Mouse (Mus musculus) embryonic facial prominence, embryonic 14.5 days (tissue): ENCODE data around the gene Zfp956. TPM values are rescaled to one million over a fixed set of nuclear protein-coding genes. Genes with fewer than 3 reads are reported as not detected.
"Not testable (repeated sequence)": the region's sequence is repeated elsewhere in the genome, so short reads cannot be mapped to it uniquely, and the experiment has no call there.

Experiments
- ATAC-seq: fragments of 200-750 bp; cut with Nextera tagmentation; 2 replicates; pipeline ENCODE4 v1.8.0; 2017; ENCODE audit warnings: low read depth, moderate number of reproducible peaks, moderate TSS enrichment
- DNase-seq: peaks from one replicate; pipeline ENCODE4 v3.0.0-alpha.2; 2015; ENCODE audit warnings: low spot score
- H3K27ac ChIP-seq: fragments of 300-500 bp; sonication (generic); replicated peaks from 2 replicates; pipeline ENCODE4 v1.5.1; 2014; ENCODE audit warnings: low read depth, mild to moderate bottlenecking, low read length, moderate library complexity
- H3K27me3 ChIP-seq: fragments of 300-500 bp; sonication (generic); replicated peaks from 2 replicates; pipeline ENCODE4 v1.6.1; 2014; ENCODE audit warnings: low read length; ENCODE audit not compliant: control insufficient read depth, insufficient read depth
- H3K36me3 ChIP-seq: fragments of 300-500 bp; sonication (generic); 2 replicates; pipeline ENCODE4 v1.6.1; 2014; ENCODE audit warnings: low read length, mixed read lengths; ENCODE audit not compliant: control insufficient read depth, insufficient read depth
- H3K4me1 ChIP-seq: fragments of 300-500 bp; sonication (generic); 2 replicates; pipeline ENCODE4 v1.6.1; 2014; ENCODE audit warnings: antibody characterized with exemption, low read length; ENCODE audit not compliant: control insufficient read depth, insufficient read depth
- H3K4me2 ChIP-seq: fragments of 300-500 bp; sonication (generic); 2 replicates; pipeline ENCODE4 v1.6.1; 2014; ENCODE audit warnings: low read depth, mild to moderate bottlenecking, low read length, moderate library complexity, mixed read lengths
- H3K4me3 ChIP-seq: fragments of 300-500 bp; sonication (generic); 2 replicates; pipeline ENCODE4 v1.5.1; 2014; ENCODE audit warnings: low read depth, mild to moderate bottlenecking, low read length
- H3K9ac ChIP-seq: fragments of 300-500 bp; sonication (generic); 2 replicates; pipeline ENCODE4 v1.6.1; 2014; ENCODE audit warnings: low read depth, mild to moderate bottlenecking, low read length, moderate library complexity, mixed read lengths
- H3K9me3 ChIP-seq: fragments of 300-500 bp; sonication (generic); 2 replicates; pipeline ENCODE4 v1.6.1; 2016; ENCODE audit warnings: low read length; ENCODE audit not compliant: control insufficient read depth
- WGBS: fragments of 180-500 bp; shearing (Covaris S2); extraction: QIAGEN DNeasy Blood & Tissue Kit; methylation state at CpG from one replicate; pipeline ENCODE4 v1.1.7; 2014; 5-methylcytosine and 5-hydroxymethylcytosine counted together
- polyA plus RNA-seq: library from polyadenylated mRNA; unstranded; fragments of >200 nt; fragmentation: Nextera tagmentation; extraction: Ambion mirVana; gene quantifications from 2 replicates; pipeline ENCODE4 v1.2.1, GENCODE M21; 2014

Zfp956 gene
- polyA plus RNA-seq, 1 experiment from 2014 or later = 9.4 TPM

DNA sequence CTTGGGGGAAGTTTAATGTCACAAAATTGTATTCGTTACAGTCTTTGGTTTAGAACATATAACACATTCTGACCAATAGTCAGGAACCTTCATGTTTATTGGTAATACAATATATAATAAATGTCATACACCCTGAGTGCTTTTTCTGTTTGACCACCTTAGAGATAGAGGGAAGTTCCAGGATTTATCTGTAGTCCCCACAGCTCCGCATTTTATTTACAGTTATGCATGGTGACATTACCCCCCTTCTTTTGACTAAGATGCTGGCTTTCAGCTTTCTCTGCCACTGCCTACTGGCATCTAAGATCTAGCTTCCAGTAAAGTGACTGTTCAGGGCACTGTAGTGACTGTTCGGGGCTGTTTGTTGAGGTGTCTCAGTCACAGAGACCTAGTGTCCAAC is 1.2 kb downstream of the Zfp956 start:
- H3K36me3 ChIP-seq = peaks cover 44% of the 10 kb centered on the region
- no peaks in the 10 kb centered on the region for H3K27me3 ChIP-seq
- peaks cover 12% of the 10 kb centered on the region; the same call in 1 of the 2 replicates for H3K4me1 ChIP-seq
- no peak for ATAC-seq
- WGBS = 91% methylated on average over 3 of the region's 3 CpGs
- no peak overlapping the region for H3K27ac ChIP-seq
- no peak for DNase-seq
- H3K9ac ChIP-seq = peak overlapping the region; percentile 70; the same call in 1 of the 2 replicates
- peak overlapping the region; percentile 65 for H3K4me3 ChIP-seq
- no peaks in the 10 kb centered on the region for H3K9me3 ChIP-seq
- peak overlapping the region; percentile 67 for H3K4me2 ChIP-seq

DNA sequence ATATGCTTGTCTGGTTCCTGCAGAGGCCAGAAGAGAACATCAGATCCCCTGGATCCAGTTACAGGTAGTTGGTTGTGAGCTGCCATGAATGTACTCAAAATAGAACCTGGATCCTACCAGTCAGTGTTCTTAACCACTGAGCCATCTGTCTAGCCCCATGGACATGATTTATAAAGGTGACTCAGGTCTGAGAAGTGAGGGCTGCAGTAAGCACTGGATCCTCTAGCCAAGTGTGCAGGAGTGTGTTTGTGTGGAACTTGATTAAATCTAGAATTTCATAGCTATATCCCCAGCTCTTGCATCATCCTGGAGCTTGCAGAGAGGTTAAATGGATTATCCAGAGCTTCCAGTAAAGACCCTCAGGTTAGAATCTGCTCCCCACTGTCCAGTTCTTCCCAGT is 4.6 kb downstream of the Zfp956 start:
- Histone ChIP-seq H3K27ac (no peak overlapping the region), H3K4me2 (no peak overlapping the region), H3K36me3 (peaks cover 55% of the 10 kb centered on the region), H3K4me3 (no peak overlapping the region), H3K4me1 (peaks cover 10% of the 10 kb centered on the region; the same call in 1 of the 2 replicates), H3K27me3 (no peaks in the 10 kb centered on the region), H3K9ac (no peak overlapping the region), H3K9me3 (no peaks in the 10 kb centered on the region)
- DNase-seq (no peak), ATAC-seq (no peak)

DNA sequence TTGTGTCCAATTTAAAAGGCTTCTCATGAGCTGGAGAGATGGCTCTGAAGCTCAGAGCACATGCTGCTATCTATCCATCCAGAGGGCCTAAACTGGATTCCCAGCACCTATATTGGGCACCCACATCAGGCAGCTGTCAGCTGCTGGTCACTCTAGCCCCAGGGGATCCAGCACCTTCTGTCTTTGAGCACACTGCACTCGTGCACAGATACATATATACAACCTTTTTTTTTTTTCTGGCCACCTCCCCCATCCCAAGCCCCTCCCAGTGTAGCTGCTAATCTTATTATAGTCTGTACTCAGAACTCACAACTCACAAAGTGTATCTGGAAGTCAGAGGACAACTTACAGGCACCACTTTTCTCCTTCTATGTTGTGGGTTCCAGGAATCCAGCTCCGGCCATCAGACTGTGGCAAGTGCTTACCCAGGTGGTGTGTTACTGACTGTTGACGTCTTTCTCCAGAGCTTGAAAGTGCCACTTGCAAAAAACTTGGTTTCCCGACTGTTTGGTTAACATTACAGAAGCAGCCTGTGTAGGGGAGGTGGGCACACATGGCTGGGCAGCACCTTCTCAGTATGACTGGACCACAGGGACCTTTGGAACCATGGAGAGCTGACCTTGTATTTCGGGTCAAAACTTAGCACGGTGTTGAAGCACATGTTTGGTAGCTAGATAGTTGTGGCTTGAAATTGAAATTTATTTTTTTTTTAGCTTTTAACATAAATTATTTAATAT is 7.7 kb downstream of the Zfp956 start:
- no peaks in the 10 kb centered on the region for H3K27me3 ChIP-seq
- peaks cover 80% of the 10 kb centered on the region for H3K36me3 ChIP-seq

DNA sequence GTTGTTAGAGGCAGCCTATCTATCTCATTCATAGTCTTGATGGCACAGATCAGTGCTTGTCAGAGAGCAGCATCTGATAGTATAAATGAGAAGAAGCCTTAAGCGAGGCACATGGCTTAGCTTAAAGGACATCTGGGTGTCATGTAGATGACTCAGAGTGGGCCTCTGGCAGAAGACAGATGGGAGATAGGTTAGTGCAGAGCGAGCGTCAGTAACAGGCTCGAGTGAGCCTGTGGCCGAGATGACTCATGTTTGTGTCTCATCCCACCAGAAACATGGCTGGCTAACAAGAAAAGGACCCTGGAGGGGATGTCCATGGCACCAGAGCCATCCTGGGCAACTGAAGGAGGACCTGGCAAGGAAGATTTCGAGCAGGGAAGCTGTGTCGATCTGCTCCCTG is 9.9 kb downstream of the Zfp956 start:
- ATAC-seq (no peak), DNase-seq (no peak)
- no peak overlapping the region for H3K4me3 ChIP-seq
- no peaks in the 10 kb centered on the region for H3K27me3 ChIP-seq
- H3K27ac ChIP-seq = no peak overlapping the region
- WGBS = 75% methylated on average over 7 of the region's 7 CpGs
- H3K9ac ChIP-seq = no peak overlapping the region
- H3K4me2 ChIP-seq = no peak overlapping the region
- no peaks in the 10 kb centered on the region for H3K9me3 ChIP-seq
- peaks cover 62% of the 10 kb centered on the region for H3K36me3 ChIP-seq
- H3K4me1 ChIP-seq = no peaks in the 10 kb centered on the region

More for the DNA sequence above, 7.7 kb downstream of the Zfp956 start:
- Histone ChIP-seq H3K27ac (no peak overlapping the region), H3K9ac (no peak overlapping the region), H3K9me3 (no peaks in the 10 kb centered on the region), H3K4me3 (no peak overlapping the region), H3K4me2 (no peak overlapping the region), H3K4me1 (no peaks in the 10 kb centered on the region)
- ATAC-seq = no peak
- 88% methylated on average over 6 of the region's 6 CpGs for WGBS
- no peak for DNase-seq

DNA sequence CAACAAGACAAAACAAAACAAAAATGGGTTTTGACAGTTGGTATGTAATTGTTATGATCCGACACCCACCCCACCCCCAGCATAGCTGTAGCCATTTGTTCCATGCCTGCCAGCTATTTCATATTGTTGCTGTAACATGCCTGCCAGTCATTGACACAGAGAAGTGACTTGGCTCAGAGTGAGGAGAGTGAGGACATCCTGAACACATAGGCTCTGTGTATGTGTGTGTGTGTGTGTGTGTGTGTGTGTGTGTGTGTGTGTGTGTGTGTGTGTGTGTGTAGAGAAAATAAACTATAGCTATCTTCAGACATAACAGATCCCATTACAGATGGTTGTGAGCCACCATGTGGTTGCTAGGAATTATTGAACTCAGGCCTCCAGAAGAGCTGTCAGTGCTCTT is 15.0 kb downstream of the Zfp956 start:
- 43% methylated on average over 1 of the region's 1 CpGs for WGBS
- H3K27ac ChIP-seq, H3K4me1 ChIP-seq, H3K9me3 ChIP-seq, H3K9ac ChIP-seq, H3K4me2 ChIP-seq, DNase-seq, ATAC-seq, H3K4me3 ChIP-seq, H3K27me3 ChIP-seq: not testable (repeated sequence)
- peaks cover 26% of the 10 kb centered on the region for H3K36me3 ChIP-seq

DNA sequence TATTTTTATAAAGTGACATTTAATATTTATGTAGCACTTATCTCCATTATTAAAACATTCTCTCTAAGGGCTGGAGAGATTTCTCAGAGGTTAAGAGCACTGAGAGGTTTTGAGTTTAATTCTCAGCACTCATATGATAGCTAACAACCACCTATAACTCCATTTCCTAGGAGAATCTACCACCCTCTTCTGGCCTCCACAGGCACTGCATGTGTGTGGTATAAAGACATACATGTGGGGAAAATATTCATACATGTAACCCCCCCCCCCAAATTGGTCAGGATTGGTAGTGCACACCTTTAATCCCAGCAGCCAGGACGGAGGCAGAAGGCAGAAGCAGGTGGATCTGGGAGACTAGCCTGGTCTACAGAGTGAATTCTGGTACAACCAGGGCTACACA is 21.4 kb downstream of the Zfp956 start:
- 90% methylated on average over 1 of the region's 1 CpGs for WGBS
- H3K4me1 ChIP-seq = no peaks in the 10 kb centered on the region
- ATAC-seq = no peak
- no peaks in the 10 kb centered on the region for H3K36me3 ChIP-seq
- DNase-seq = no peak
- H3K27me3 ChIP-seq = no peaks in the 10 kb centered on the region
- H3K4me2 ChIP-seq = no peak overlapping the region
- no peak overlapping the region for H3K9ac ChIP-seq
- H3K27ac ChIP-seq = no peak overlapping the region
- no peaks in the 10 kb centered on the region for H3K9me3 ChIP-seq
- H3K4me3 ChIP-seq = no peak overlapping the region

DNA sequence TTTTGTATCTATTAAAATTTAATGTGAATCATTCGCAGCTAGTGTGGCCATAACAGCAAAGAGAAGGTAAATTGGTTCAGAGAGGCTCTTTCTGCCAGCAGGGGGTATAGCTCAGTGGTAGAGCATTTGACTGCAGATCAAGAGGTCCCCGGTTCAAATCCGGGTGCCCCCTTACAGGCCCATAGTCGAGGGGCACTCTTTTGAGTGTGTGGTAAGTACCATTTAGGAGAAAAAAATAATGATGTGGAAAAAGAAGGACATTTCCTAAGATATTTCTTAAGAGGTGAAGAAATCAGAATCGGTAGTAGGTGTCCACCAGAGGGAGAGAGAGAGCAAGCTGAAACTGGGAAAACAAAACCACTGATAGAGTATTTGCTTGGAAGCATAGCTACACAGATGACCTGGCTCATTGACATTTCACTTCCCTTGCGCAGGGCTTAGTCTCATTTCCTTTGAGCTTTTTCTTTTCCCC is 25.7 kb downstream of the Zfp956 start:
- H3K36me3 ChIP-seq = no peaks in the 10 kb centered on the region
- no peaks in the 10 kb centered on the region for H3K27me3 ChIP-seq

DNA sequence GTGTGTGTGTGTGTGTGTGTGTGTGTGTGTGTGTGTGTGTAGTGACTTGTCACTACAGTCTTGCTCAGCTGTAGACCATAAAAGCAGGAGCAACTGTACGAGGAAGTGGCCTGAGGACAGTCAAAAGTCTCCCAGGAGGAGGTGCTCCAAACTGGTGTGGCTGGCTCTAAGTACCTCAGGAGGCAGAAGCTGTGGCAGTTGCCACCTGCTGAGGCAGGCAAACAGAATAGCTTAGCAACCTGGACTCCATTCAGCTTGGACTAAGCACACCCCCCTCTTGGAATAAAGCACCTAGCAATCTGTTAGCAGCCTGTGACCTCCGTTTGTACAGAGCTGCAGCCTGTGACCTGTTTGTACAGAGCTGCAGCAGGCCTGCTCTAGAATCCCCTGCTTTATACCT is 30.7 kb downstream of the Zfp956 start:
- H3K9ac ChIP-seq = no peak overlapping the region
- no peak for DNase-seq
- 0 out of 2 replicates have a peak, but pooled peaks cover 3% of the 10 kb centered on the region for H3K4me1 ChIP-seq
- WGBS = 21% methylated on average over 2 of the region's 2 CpGs
- H3K4me2 ChIP-seq = no peak overlapping the region
- no peak overlapping the region for H3K4me3 ChIP-seq
- no peaks in the 10 kb centered on the region for H3K9me3 ChIP-seq
- H3K27me3 ChIP-seq = no peaks in the 10 kb centered on the region
- H3K36me3 ChIP-seq = no peaks in the 10 kb centered on the region
- ATAC-seq = no peak
- H3K27ac ChIP-seq = no peak overlapping the region

More for the DNA sequence above, 25.7 kb downstream of the Zfp956 start:
- 13% methylated on average over 6 of the region's 6 CpGs for WGBS
- Histone ChIP-seq H3K27ac (no peak overlapping the region), H3K9ac (no peak overlapping the region), H3K4me2 (no peak overlapping the region), H3K4me3 (no peak overlapping the region), H3K4me1 (no peaks in the 10 kb centered on the region), H3K9me3 (no peaks in the 10 kb centered on the region)
- ATAC-seq = peak; percentile 87
- peak; percentile 69 for DNase-seq

DNA sequence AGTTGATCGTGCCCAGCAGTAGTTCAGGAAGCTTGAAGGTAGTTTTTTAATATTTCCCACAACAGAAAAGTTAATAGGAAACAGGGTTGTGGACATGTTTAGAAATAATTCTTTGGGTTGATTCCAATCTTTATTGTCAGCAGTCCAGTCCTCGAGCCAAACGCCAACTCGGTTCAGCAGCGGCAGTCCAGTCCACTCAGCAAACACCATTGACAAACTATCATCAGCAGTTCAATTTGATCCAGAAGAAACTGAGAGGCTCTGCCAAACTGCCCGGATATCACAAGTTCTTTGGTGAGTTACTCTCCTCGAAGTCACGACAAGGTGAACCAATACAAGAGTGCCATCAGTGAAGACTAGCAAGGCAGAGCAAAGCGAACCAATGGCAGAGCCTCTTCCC is 42.5 kb downstream of the Zfp956 start:
- H3K36me3 ChIP-seq = no peaks in the 10 kb centered on the region
- no peak for ATAC-seq

More for the DNA sequence above, 42.5 kb downstream of the Zfp956 start:
- 88% methylated on average over 9 of the region's 9 CpGs for WGBS
- no peak for DNase-seq
- Histone ChIP-seq H3K27me3 (no peaks in the 10 kb centered on the region), H3K9me3 (no peaks in the 10 kb centered on the region), H3K27ac (no peak overlapping the region), H3K4me1 (no peaks in the 10 kb centered on the region), H3K4me3 (no peak overlapping the region), H3K9ac (no peak overlapping the region), H3K4me2 (no peak overlapping the region)
